Mouse (Mus musculus): ENCODE data around the gene C130032M10Rik.

DNA sequence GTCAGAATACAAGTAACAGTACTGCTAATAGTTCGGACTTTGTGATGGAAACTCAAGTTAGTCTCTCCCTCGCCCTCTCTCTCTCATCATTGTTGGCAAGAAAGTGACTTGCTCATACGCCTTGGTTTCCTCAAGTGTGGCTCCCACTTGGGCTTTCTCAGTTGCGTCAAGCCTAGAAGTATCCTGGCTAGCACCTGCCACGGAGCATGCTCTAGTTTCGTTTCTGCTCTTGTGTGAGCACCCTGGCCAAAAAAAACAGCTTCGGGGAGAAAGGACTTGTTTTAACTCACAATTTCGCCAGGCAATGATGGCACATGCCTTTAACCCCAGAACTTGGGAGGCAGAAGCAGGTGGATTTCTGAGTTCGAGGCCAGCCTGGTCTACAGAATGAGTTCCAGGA lies 38.5 kb upstream of the C130032M10Rik start:
- TF ChIP-seq CTCF (IDR thresholded peaks at IDR 0.05; ENCODE audit: low read depth) = no peak
- no peak for TF ChIP-seq EP300 (optimal IDR thresholded peaks at IDR 0.05)

Measured in stomach, postnatal 0 days (tissue).